Mouse (Mus musculus) embryonic fibroblast, embryonic 13.5 days (primary cell): ENCODE data around the gene Pdcd6ip. TPM values are rescaled to one million over a fixed set of nuclear protein-coding genes. Genes with fewer than 3 reads are reported as not detected.
"Not testable (repeated sequence)": the region's sequence is repeated elsewhere in the genome, so short reads cannot be mapped to it uniquely, and the experiment has no call there.

Source experiments
- H3K27ac ChIP-seq: 2 replicates; pipeline ENCODE4 v1.5.1; 2012; ENCODE audit warnings: low read length, control low read depth, inconsistent platforms; ENCODE audit not compliant: insufficient read depth
- H3K4me1 ChIP-seq: 2 replicates; pipeline ENCODE4 v1.6.1; 2011; ENCODE audit warnings: low read length; ENCODE audit not compliant: control insufficient read depth, insufficient read depth
- H3K4me3 ChIP-seq: 2 replicates; pipeline ENCODE4 v1.5.1; 2011; ENCODE audit warnings: mild to moderate bottlenecking, control low read depth, low read length; ENCODE audit not compliant: insufficient read depth
- CTCF ChIP-seq: IDR thresholded peaks from 2 replicates; pipeline ENCODE4 v1.5.1; 2011; ENCODE audit warnings: mild to moderate bottlenecking, control low read depth, low read length, moderate library complexity, borderline replicate concordance; ENCODE audit not compliant: insufficient read depth
- POLR2A ChIP-seq: IDR thresholded peaks from 2 replicates; pipeline ENCODE4 v1.6.1; 2011; ENCODE audit warnings: low read depth, mild to moderate bottlenecking, control low read depth, low read length, moderate library complexity
- polyA plus RNA-seq: library from polyadenylated mRNA; stranded (reverse); fragments of >200 nt; gene quantifications from 2 replicates; pipeline ENCODE4 v1.2.4, GENCODE M21; 2011; ENCODE audit warnings: low read depth; ENCODE audit not compliant: missing spikeins, insufficient read length

Pdcd6ip gene
- polyA plus RNA-seq, 1 experiment, result 169 TPM

DNA sequence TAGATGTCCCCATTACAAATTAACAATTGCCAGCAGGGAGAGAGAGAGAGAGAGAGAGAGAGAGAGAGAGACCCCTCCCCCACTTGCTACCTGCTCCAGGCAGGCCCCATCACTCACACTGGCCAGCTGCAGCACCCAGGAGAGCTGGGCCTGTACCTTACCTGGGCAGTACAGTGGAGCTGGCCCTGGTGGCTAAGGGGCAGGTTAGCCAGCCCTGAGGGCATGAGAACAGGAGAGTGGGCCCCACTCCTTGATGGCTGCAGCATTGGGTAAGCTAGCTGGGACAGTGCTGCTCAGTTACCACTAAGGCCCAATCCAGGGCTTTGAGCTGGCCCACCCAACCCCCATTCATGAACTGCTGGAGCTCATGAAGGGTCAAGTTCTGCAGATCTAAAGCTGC, 27.9 kb upstream of the Pdcd6ip start:
- H3K4me3 ChIP-seq, result no peak overlapping the region
- H3K27ac ChIP-seq, result no peak overlapping the region
- TF ChIP-seq POLR2A, result no peak
- no peak for TF ChIP-seq CTCF
- no peaks in the 10 kb centered on the region for H3K4me1 ChIP-seq

DNA sequence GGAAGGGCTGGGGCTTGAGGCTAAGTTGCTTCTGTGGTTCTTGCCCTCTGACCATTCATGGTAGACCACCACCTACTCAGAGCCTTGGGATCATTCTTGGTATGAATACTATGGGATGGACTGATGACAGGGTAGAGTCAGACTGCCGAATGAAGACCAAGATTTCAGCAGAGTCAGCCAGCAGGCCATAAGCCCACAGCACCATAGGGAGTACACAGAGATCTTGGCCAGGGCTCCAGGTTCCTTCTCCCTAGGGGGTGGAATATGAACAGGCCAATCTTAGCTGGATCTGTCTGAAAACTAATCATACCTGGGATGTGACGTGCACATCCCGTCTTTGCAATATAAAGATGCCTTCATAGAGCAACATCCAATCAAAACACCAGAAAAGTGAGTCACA, 23.5 kb upstream of the Pdcd6ip start:
- no peak for TF ChIP-seq POLR2A
- no peak for TF ChIP-seq CTCF
- Histone ChIP-seq H3K4me1 (peaks cover 2% of the 10 kb centered on the region; the same call in 1 of the 2 replicates), H3K27ac (peak overlapping the region; percentile 8; the same call in 1 of the 2 replicates), H3K4me3 (no peak overlapping the region)

DNA sequence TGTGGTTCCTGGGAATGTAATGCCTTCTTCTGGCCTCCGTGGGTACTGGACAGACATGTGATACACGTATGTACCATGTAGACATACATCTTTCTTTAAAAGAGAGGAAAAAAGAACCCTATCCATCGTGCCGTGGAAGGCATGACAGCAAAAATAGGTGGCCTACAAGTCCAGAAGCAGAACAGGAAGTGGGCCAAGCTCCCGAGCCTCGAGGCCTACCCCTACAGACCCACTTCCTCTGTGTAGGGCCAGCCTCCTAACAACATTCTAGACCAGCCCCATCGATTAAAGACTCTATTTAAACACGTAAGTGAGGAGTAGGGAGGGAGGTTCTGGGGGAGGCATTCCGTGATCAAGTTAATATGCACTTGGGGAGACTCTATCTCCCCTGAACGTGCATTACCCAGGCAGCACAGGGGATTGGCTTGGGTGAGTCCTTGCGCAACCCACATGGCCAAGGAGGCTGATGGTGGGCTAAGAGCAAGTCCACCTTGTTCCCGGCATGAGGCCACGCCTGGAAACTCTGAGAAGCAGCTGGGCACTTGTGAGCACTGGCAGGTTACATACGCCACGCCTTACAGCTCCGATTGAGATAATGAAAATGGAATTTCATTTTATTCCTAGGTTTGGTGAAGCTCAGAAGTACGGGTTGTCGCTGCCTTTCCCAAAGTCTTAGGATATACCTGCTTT, 19.1 kb upstream of the Pdcd6ip start:
- H3K4me3 ChIP-seq, result no peak overlapping the region
- TF ChIP-seq POLR2A (no peak), CTCF (no peak)
- H3K4me1 ChIP-seq, result peaks cover 2% of the 10 kb centered on the region; the same call in 1 of the 2 replicates
- H3K27ac ChIP-seq, result no peak overlapping the region

DNA sequence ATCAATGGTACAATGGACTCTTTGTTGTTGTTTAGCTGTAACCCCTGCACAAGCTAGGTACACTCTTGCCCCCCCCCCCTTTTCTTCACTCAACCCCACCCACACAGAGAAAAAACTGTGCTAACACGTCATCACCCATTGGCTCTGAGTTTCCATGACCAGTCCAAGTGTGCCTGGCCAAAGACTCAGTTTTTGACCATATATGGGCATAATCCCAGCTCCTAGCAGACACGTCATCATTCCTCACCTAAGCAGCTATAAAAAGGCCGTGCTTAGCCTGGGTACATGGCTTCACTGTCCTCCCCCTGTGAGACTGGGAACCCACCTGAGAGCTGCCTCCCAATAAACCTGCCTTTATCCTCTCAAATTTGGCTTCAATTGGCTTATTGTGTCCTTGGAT, 18.1 kb upstream of the Pdcd6ip start:
- H3K4me3 ChIP-seq, result no peak overlapping the region
- peaks cover 2% of the 10 kb centered on the region; the same call in 1 of the 2 replicates for H3K4me1 ChIP-seq
- no peak overlapping the region for H3K27ac ChIP-seq
- 0 out of 2 replicates have a peak, but pooled peaks have one; percentile 23 for TF ChIP-seq POLR2A
- no peak for TF ChIP-seq CTCF

DNA sequence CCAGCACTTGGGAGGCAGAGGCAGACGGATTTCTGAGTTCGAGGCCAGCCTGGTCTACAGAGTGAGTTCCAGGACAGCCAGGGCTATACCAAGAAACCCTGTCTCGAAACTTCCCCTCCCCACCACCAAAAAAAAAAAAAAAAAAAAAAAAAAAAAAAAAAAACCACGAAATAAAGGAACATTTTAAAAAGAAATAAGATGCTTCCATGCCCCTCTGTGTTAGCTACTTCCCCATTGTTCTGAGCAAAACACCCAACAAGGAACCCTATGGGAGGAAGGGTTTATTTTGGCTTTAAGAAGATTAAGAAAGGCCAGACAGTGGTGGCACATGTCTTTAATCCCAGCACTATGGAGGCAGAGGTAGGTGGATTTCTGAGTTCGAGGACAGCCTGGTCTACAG, 17.6 kb upstream of the Pdcd6ip start:
- H3K4me3 ChIP-seq, H3K4me1 ChIP-seq, H3K27ac ChIP-seq: not testable (repeated sequence)

DNA sequence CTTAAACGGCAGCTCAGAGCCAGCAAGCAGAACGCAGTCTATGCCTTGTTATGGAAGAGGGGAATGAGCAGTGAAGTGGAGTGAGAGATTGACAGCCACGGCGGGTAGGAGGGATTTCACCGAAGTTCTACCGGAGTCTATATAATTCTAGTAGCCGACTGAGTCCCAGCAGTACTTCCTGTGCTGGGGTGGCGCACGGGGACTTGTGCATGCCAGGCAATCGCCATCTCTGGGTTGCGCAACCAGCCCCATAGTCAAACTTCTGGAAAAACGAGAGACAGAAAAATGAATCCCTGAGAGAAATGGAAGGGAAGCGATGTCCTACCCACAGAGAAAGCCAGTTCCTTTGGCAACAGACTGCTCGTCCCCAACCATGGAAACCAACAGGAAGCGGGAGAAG, 16.6 kb upstream of the Pdcd6ip start:
- no peaks in the 10 kb centered on the region for H3K4me1 ChIP-seq
- H3K4me3 ChIP-seq, result no peak overlapping the region
- no peak for TF ChIP-seq POLR2A
- no peak for TF ChIP-seq CTCF
- H3K27ac ChIP-seq, result no peak overlapping the region

DNA sequence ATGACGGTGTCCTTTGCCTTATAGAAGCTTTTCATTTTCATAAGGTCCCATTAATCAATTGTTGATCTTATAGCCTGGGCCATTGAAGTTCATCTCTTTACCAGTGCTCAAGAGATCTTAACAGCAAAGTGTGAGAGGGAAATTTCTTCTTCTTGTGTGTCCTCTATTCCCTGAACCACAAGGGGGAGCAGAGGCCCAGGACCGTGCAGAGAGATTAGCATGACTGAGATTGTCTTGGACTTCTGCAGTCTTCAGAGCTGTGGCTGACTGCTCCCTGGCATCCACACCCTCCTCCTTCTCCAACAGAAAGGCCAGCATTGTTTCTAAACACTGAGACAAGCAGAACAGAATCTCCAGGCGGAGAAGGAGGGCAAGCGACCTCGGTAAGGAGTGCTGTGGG, 11.0 kb upstream of the Pdcd6ip start:
- TF ChIP-seq POLR2A, result no peak
- TF ChIP-seq CTCF, result peak; percentile 66; the same call in 1 of the 2 replicates
- no peaks in the 10 kb centered on the region for H3K4me1 ChIP-seq
- no peak overlapping the region for H3K4me3 ChIP-seq
- no peak overlapping the region for H3K27ac ChIP-seq

DNA sequence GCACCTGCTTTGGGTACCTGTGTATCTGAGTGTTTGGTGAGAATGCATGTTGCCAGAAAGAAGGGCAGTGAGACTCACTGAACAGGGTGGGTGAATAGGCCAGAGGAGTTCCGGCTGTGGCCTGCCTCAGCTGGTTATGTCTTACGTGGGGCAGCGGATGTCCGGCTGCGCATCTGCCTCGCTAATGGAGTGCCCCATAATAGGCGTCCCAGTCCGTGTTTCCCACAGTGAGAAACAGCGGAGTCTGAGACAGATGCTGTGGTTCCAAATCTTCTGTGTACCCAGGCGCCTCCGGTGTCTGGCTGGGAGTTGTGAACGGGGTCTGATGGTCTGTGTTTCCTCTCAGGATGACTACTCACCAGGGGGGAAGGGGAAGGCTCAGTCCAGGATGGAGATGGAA, 2.8 kb upstream of the Pdcd6ip start:
- no peak overlapping the region for H3K27ac ChIP-seq
- TF ChIP-seq POLR2A (no peak), CTCF (no peak)

DNA sequence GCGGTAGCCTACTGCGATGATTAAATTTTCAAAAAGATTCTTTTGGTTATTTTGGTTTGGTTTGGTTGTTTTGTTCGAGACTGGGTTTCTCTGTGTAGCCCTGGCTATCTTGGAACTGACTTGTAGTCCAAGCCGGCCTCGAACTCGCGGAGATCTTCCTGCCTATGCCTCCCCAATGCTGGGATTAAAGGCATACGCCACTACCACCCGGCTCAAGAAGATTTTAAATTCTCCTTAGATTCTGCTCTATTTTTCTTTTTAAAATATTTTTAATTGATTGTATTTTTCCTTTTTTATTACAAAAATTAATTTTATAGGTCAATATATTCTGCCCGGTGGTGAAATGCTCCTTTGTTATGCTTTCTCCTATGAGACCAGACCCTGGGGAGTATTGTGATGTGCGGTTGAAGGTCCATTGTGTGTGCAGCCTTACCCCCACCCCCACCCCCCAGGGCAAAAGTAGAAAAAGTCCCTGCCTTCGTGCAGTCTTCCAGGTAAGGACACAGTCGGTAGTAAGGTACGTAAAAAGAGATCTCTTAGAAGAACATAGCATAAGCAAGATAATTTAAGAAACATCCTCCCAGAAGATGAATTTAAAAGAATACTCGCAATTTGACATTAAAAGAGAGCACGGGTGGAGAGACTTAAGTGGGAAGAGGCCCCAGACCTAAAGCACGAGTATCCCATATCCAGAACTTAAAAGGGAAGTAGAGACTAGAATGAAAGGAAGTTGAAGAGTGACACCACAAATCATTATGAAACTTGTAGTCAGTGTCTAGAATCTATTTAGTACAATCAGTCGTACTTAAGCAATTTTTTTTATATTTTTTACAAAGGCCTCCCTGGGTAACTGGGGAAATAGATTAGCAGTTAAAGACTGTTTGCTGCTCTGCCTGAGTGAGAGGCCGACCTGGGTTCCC, 562 bp upstream of the Pdcd6ip start:
- peaks cover 10% of the 10 kb centered on the region; the same call in 1 of the 2 replicates for H3K4me1 ChIP-seq
- H3K27ac ChIP-seq, result no peak overlapping the region
- peak overlapping the region; percentile 85 for H3K4me3 ChIP-seq
- TF ChIP-seq CTCF, result no peak
- TF ChIP-seq POLR2A, result no peak

More for the DNA sequence above, 2.8 kb upstream of the Pdcd6ip start:
- no peak overlapping the region for H3K4me3 ChIP-seq
- H3K4me1 ChIP-seq, result no peaks in the 10 kb centered on the region

DNA sequence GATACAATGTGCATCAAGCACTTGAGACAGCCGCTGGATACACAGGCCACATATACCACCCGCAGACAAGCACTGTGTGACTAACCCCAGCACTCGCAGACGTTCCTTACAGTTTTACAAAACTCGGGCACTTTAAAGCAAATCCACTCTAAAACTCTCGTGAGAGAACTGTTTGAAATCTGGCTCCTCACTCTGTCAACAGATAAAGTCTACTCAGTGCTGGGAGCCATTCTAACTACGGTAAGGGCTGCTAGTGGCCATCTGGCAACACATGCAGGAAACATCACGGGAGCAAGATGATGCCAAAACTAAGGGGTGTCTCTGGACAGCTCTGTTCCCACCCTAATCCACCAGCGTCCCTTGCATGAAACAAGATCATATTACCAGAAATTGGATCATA, 1.2 kb downstream of the Pdcd6ip start:
- peak overlapping the region; percentile 93; the same call in 1 of the 2 replicates for H3K27ac ChIP-seq
- H3K4me1 ChIP-seq, result peaks cover 11% of the 10 kb centered on the region; the same call in 1 of the 2 replicates
- TF ChIP-seq POLR2A, result no peak
- TF ChIP-seq CTCF, result no peak
- peak overlapping the region; percentile 85 for H3K4me3 ChIP-seq
